Mouse (Mus musculus) embryo, embryonic 11.5 days (tissue): ENCODE measurements around the gene Rab20.
"Not testable (repeated sequence)": the region's sequence is repeated elsewhere in the genome, so short reads cannot be mapped to it uniquely, and the experiment has no call there.

Source experiments
- DNase-seq: peaks from one replicate; pipeline ENCODE4 v3.0.0-alpha.2; 2012; ENCODE audit warnings: low read depth, low spot score

Gene Rab20

GRCm38 (mm10) chr8:11477811-11478761 lies at the start of gene Rab20:
Rab20 (minus strand) TSS chr8:11478710.
- DNase-seq: no peak

DNA sequence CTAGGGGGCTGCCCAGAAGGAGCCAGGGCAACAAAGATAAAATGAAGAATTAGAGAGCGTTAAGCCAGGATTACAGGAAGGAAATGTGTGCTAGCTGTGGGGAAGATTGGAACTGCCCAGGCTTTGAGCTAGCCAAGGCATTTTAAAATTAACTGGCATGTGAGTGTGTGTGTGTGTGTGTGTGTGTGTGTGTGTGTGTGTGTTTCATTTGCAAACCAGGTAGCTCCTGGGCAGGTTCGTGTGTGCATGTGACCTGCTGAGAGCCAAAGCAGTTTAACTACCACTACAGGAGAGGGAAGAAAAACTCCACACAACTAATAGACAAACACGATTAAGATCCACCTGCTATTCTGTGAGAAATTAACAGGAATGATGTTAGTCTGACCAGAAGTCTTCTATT lies 44.8 kb upstream of the Rab20 start:
- no peak for DNase-seq

DNA sequence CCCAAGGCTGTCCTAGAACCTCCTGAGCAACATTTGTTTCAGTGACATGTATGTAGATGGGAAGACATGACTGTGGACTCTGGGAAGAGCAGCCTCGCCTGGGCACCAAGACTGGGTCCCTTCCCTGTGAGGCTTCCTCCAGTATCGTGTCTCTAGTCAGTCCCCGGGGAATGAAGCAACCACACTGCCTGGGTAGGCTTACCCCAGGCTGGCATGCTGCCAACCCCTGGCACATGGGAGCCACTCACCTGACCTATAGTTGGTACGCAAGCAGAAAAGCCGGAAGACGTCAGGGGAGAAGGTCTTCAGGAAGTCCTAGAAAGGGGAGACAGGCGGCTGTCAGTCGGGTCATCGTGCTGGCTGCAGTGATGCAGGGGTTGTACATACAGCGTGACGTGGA lies 40.2 kb upstream of the Rab20 start:
- no peak for DNase-seq

GRCm38 (mm10) chr8:11518056-11518396 lies 39.5 kb upstream of the Rab20 start:
- no peak for DNase-seq

DNA sequence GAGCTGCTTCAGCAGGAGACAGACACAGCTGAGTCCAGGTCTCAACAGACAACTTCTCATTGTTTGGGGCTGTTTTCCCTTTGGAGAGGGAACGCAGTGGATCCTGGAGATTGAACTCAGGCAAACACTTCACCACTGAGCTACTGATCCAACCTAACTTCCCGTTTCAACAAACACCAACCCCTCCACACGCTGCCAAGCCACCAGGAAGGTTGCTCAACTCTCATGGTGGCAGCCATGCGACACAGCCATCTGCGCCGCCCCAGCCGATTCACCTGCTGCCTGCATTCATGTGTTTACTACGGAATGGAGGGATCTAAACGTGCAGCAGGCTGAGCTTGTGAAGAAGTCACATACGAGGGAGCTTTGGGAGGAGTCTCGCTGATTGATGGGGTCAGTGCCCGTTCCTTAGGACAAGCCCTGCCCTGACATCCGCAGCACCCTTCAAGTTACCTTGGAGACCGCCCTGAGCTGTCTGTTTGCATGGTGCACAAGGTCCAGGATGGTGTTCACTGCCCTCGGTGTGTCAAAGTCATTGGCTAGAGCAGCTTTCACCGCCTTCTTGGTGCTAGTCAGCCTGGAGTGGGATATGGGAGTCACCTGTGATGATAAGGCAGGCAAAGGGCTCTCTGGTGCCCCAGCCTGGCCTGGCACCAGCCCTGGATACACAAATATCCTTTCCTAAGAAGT lies 39.0 kb upstream of the Rab20 start:
- DNase-seq: no peak

- no peak for DNase-seq
Observed at GRCm38 (mm10) chr8:11516292-11516691, 37.8 kb upstream of the Rab20 start.

DNA sequence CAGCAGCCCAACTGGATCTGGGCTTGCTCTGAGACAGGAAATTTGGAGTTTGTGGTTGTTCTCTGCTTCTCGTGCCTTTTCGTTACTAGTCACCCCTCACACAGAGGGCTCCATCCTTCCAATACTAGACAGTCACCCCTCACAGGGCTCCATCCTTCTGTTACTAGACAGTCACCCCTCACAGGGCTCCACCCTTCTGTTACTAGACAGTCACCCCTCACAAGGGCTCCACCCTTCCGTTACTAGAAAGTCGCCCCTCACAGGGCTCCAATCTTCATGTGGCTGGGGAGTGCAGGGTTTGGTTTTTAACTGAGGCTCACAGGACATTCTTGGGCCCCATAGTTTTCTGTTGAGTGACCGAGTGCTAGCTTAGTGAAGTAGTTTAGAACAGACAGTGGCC lies 34.7 kb upstream of the Rab20 start:
- no peak for DNase-seq

- DNase-seq: no peak
Observed at GRCm38 (mm10) chr8:11512711-11513110, 34.2 kb upstream of the Rab20 start.

DNA sequence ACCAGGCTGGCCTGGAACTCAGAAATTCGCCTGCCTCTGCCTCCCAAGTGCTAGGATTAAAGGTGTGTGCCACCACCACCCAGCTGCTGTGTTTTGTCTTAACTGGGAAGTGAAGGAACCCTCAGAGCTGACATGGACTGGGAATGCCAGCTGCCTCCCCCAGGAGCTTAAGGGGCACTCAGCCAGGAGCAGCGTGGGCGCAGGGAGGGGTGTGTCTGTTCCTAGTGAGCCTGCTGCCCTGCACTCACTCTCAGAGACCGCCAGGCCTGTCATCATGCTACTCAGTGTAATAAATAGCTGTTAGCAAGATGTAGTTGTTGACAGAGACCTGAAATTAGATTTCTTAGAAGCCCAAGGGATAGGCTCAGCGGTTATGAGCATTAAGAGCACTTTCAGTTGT lies 32.5 kb upstream of the Rab20 start:
- DNase-seq: no peak

DNA sequence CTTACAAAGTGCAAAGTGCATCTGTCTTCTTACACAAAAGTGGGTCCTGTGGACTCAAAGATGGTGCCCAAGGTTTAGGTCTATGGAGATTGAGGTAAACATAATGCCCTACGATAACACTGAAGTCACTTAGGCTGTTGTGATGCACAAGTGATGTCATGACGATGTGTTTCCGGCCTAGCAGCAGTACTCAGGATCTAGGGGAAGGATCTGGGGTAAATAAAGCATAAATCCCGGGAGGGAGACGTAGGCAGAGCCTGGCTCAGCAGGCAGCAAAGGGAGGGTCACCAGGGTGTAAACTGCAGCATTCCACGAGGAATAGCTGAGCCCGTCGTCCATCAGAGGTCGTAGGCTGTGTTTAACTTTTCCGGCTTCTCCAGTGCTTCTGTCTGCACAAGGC lies 30.4 kb upstream of the Rab20 start:
- DNase-seq: no peak

DNA sequence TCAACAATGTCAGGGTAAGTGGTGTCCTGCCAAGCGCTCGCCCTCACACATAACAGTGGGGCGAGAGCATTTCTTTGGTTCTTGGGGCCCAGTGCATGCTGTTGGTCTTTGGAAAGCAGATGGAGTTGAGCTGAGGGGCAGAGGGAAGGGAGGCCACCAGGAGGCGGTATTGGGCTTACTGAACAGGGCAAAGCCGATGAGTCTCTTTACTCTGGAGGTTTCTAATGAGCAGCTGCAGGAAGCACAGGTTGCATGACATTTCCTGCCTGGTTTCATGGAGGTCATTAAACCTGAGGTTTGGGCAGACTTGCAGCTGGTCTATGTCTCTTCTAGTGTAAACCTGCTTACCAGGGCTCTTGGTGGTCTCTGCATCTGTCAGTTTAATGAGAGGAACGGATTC lies 28.3 kb upstream of the Rab20 start:
- peak; percentile 32 for DNase-seq

GRCm38 (mm10) chr8:11506074-11506473 lies 27.6 kb upstream of the Rab20 start:
- no peak for DNase-seq

DNA sequence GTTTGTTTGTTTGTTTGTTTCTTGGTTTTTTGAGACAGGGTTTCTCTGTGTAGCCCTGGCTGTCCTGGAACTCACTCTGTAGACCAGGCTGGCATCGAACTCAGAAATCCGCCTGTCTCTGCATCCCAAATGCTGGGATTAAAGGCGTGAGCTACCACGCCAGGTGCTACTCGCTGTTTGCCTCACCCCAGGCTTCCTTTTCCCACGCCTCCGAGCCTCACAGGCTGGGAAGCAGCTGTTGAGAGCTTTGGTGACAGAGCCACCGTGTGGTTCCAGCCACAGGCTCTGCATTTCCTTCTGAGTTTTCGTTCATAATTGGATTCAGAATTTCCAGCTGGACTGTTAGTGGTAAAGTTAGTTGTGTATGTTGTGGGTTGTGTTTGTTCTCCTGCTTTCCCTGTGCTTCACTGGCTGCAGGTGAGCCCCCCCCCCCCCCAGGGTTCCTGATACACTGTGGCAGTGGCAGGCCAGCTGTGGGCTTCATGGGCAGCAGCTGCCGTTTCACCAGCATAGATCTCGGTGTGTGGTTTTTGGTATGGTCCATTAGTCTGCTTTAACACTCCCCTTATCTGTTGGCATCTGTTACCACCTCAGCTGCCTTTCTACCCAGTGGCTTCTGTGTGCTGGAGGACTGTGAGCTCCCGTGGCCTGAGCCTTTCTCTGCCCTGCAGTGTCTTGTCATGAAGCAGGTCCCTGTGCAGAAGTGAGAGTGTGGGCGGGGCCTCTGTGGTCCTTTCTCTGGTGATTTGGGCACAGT lies 25.1 kb upstream of the Rab20 start:
- no peak for DNase-seq

- no peak for DNase-seq
Observed at GRCm38 (mm10) chr8:11498786-11499485, 20.4 kb upstream of the Rab20 start.

GRCm38 (mm10) chr8:11498281-11498680 lies 19.8 kb upstream of the Rab20 start:
- no peak for DNase-seq

GRCm38 (mm10) chr8:11497017-11497990 lies 18.8 kb upstream of the Rab20 start, which contains the start of gene Naxd:
Naxd (plus strand) TSS chr8:11497506.
- DNase-seq: peak; percentile 76

DNA sequence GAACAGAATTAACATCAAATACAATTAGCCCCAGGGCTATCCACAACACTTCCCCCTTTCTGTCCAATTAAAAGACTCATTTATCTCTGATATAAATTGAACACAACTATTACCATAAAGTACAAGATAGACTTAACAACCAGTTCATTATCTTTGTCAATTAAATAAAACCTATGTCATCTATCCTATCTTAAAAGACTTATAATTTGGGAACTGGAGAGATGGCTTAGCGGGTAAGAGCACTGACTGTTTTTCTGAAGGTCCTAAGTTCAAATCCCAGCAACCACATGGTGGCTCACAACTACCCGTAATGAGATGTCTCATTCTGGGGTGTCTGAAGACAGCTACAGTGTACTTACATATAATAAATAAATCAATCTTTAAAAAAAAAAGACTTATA lies 13.8 kb upstream of the Rab20 start:
- DNase-seq: not testable (repeated sequence)

DNA sequence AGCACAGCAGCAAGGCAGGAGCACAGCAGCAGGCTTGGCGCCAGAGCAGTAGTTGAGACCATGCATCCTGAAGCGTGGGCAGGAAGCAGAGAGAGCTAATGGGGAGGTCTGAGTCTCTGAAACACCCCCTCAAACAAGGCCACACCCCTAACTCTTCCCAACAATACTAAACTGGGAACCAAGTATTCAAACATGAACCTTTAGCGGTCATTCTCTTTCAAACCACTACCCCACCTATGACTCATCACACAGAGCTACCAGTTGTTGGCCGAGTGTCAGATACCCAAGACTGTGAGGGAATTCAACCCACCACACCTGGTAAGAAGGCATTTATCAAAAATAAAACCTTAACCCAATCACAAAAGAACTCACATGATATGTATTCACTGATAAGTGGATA lies 8.7 kb upstream of the Rab20 start:
- no peak for DNase-seq

GRCm38 (mm10) chr8:11486142-11486541 lies 7.6 kb upstream of the Rab20 start:
- peak; percentile 48 for DNase-seq

DNA sequence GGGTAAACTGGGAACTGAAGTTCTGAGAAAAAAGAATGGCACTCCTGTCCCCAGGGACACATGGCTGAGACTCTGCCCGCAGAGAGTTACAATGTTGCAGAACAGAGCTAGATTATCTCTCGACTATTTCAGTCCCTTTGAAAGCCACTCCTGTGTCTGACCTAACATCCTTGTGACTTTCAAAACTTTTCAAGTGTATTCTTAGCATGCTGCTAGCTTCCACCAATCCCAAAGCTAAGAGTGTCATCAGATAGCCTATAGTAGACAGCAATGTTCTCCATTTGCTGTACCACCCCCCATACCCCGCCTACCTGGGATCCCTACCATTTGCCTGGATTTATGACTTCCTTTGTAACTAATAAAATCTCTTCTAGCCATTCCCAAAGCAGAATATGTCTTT lies 4.0 kb upstream of the Rab20 start:
- DNase-seq: no peak
